In genomic region chr4:152756535-152756934, GRCm38 (mm10) we compare ENCODE assay signal across 10 mouse cellular contexts.
DNase-seq lines count a peak whose midpoint lies in the region; ATAC-seq and TF ChIP-seq lines count a peak whose summit lies in the region.
"Had no signal": no experiment of that assay in that cellular context is flagged by ENCODE, and none has a peak within 500 bp of the region (broad histone marks: within the 10 kb centered on the region; RNA-seq: fewer than 3 reads in every experiment).

No protein-coding gene starts in this region.

- WGBS in heart, adult 2 months: 75% methylated on average over 10 of the region's 10 CpGs
- WGBS in heart, embryonic 11.5 days (ENCODE audit: insufficient replicate concordance): 80% methylated on average over 10 of the region's 10 CpGs

- no peaks in the 10 kb centered on the region for H3K36me3 ChIP-seq in heart, adult 2 months (ENCODE audit: control insufficient read depth, insufficient read depth, low read length)
- no peaks in the 10 kb centered on the region for H3K36me3 ChIP-seq in heart, embryonic 11.5 days (ENCODE audit: control insufficient read depth, insufficient read depth, low read length)
- H3K36me3 ChIP-seq: stomach, embryonic 15.5 days had no signal

- DNase-seq in heart, adult 2 months: peak; percentile 15 to 35
- peak; percentile 79 for DNase-seq in Muller cell, postnatal 12 days (ENCODE audit: inconsistent ontology term)
- peak; percentile 68 for DNase-seq in cerebellum, adult 11 months
- peak; percentile 32 for DNase-seq in heart, postnatal 4 days
- DNase-seq in natural killer cell, adult 2 months (ENCODE audit: low spot score in 2 of 2): no peak
- DNase-seq in lung, postnatal 36 days: no peak
- DNase-seq: kidney, adult 18-20 months had no signal

- TF ChIP-seq EP300 in heart, adult 2 months (IDR thresholded peaks at IDR 0.05; ENCODE audit: insufficient read depth, low read depth, low read length): no peak

- ATAC-seq in heart, embryonic 11.5 days (replicated peaks; ENCODE audit: insufficient number of reproducible peaks, low FRiP score, low TSS enrichment): no peak
- no peak for ATAC-seq in granulocyte monocyte progenitor cell, adult 5-6 weeks (replicated peaks; ENCODE audit: poor library complexity, severe bottlenecking)

- H3K27ac ChIP-seq in heart, adult 2 months: no peak overlapping the region
- no peak overlapping the region for H3K27ac ChIP-seq in heart, embryonic 11.5 days (ENCODE audit: low read depth, low read length)
- H3K27ac ChIP-seq: stomach, embryonic 15.5 days had no signal

- no peak for TF ChIP-seq CTCF in heart, adult 2 months (IDR thresholded peaks at IDR 0.05)

- no peak for TF ChIP-seq POLR2A in heart, adult 2 months (IDR thresholded peaks at IDR 0.05; ENCODE audit: insufficient read depth, low read depth, low read length)

- no peak overlapping the region for H3K4me3 ChIP-seq in heart, adult 2 months
- no peak overlapping the region for H3K4me3 ChIP-seq in heart, embryonic 11.5 days (ENCODE audit: low read depth, low read length)
- H3K4me3 ChIP-seq: stomach, embryonic 15.5 days had no signal

- no peak overlapping the region for H3K9ac ChIP-seq in heart, adult 2 months (ENCODE audit: low read depth, low read length)
- no peak overlapping the region for H3K9ac ChIP-seq in heart, embryonic 11.5 days (ENCODE audit: low read depth, low read length)
- H3K9ac ChIP-seq: stomach, embryonic 15.5 days had no signal

- no peaks in the 10 kb centered on the region for H3K27me3 ChIP-seq in heart, adult 2 months (ENCODE audit: control insufficient read depth, insufficient read depth, low read length)
- no peaks in the 10 kb centered on the region for H3K27me3 ChIP-seq in heart, embryonic 11.5 days (ENCODE audit: control insufficient read depth, insufficient read depth, low read length)
- H3K27me3 ChIP-seq: stomach, embryonic 15.5 days had no signal

- no peaks in the 10 kb centered on the region for H3K9me3 ChIP-seq in heart, embryonic 11.5 days (replicated peaks; ENCODE audit: control insufficient read depth, low read length)
- H3K9me3 ChIP-seq: stomach, embryonic 15.5 days had no signal

- no peaks in the 10 kb centered on the region for H3K79me2 ChIP-seq in heart, adult 2 months (replicated peaks; ENCODE audit: control insufficient read depth, insufficient read depth, low read length)

- H3K4me2 ChIP-seq in heart, embryonic 11.5 days: no peak overlapping the region
- H3K4me2 ChIP-seq: stomach, embryonic 15.5 days had no signal

- H3K4me1 ChIP-seq in heart, adult 2 months (ENCODE audit: control insufficient read depth, insufficient read depth, low read length): no peaks in the 10 kb centered on the region
- H3K4me1 ChIP-seq in heart, embryonic 11.5 days (ENCODE audit: control insufficient read depth, insufficient read depth, low read length): no peaks in the 10 kb centered on the region
- H3K4me1 ChIP-seq: stomach, embryonic 15.5 days had no signal

- intact Hi-C loops in heart, adult 2 months (cut with DNase I): no loop called here

Comparison
In these comparisons a context has a peak if more than half of its experiments do, and no peak if none do; other contexts are left out.
1. DNase-seq: peak in heart, adult 2 months (2 of 2), Muller cell, postnatal 12 days (single experiment), cerebellum, adult 11 months (single experiment) and heart, postnatal 4 days (single experiment); none in natural killer cell, adult 2 months (0 of 2) and lung, postnatal 36 days (single experiment).